Mouse (Mus musculus) forebrain, embryonic 11.5 days (tissue): Measurements from ENCODE around the gene Tmem63b. TPM values are rescaled to one million over a fixed set of nuclear protein-coding genes. Genes with fewer than 3 reads are reported as not detected.
"Not testable (repeated sequence)": the region's sequence is repeated elsewhere in the genome, so short reads cannot be mapped to it uniquely, and the experiment has no call there.

ENCODE experiments used
- ATAC-seq: fragments of 200-750 bp; cut with Nextera tagmentation; replicated peaks from 2 replicates; pipeline ENCODE4 v1.8.0; 2017; ENCODE audit warnings: moderate TSS enrichment; ENCODE audit not compliant: low FRiP score
- DNase-seq: peaks from one replicate; pipeline ENCODE4 v3.0.0-alpha.2; 2017; ENCODE audit warnings: low spot score
- H3K27ac ChIP-seq: fragments of 300-500 bp; sonication (generic); 2 replicates; pipeline ENCODE4 v1.5.1; 2014; ENCODE audit warnings: low read depth, low read length
- H3K27me3 ChIP-seq: fragments of 300-500 bp; sonication (generic); 2 replicates; pipeline ENCODE4 v1.6.1; 2014; ENCODE audit warnings: mild to moderate bottlenecking, low read length, mixed read lengths; ENCODE audit not compliant: control insufficient read depth, insufficient read depth
- H3K36me3 ChIP-seq: fragments of 300-500 bp; sonication (generic); 2 replicates; pipeline ENCODE4 v1.6.1; 2014; ENCODE audit warnings: mild to moderate bottlenecking, low read length, moderate library complexity, mixed read lengths; ENCODE audit not compliant: control insufficient read depth, insufficient read depth
- H3K4me1 ChIP-seq: fragments of 300-500 bp; sonication (generic); replicated peaks from 2 replicates; pipeline ENCODE4 v1.6.1; 2014; ENCODE audit warnings: low read length, mixed read lengths; ENCODE audit not compliant: control insufficient read depth, insufficient read depth
- H3K4me2 ChIP-seq: fragments of 300-500 bp; sonication (generic); 2 replicates; pipeline ENCODE4 v1.6.1; 2014; ENCODE audit warnings: low read depth, mild to moderate bottlenecking, low read length, moderate library complexity, mixed read lengths; ENCODE audit not compliant: severe bottlenecking
- H3K4me3 ChIP-seq: fragments of 300-500 bp; sonication (generic); 2 replicates; pipeline ENCODE4 v1.5.1; 2014; ENCODE audit warnings: low read depth, low read length
- H3K9ac ChIP-seq: fragments of 300-500 bp; sonication (generic); 2 replicates; pipeline ENCODE4 v1.6.1; 2014; ENCODE audit warnings: low read length
- H3K9me3 ChIP-seq: fragments of 300-500 bp; sonication (generic); 2 replicates; pipeline ENCODE4 v1.6.1; 2016; ENCODE audit warnings: low read length, mixed read lengths; ENCODE audit not compliant: control insufficient read depth
- WGBS: fragments of 180-500 bp; shearing (Covaris S2); extraction: QIAGEN DNeasy Blood & Tissue Kit; methylation state at CpG from one replicate; pipeline ENCODE4 v1.1.7; 2014; 5-methylcytosine and 5-hydroxymethylcytosine counted together
- polyA plus RNA-seq: library from polyadenylated mRNA; unstranded; fragments of >200 nt; fragmentation: Nextera tagmentation; extraction: Ambion mirVana; gene quantifications from 2 replicates; pipeline ENCODE4 v1.2.1, GENCODE M21; 2014

The Tmem63b gene
- polyA plus RNA-seq, 1 experiment from 2014 or later, result 49.8 TPM

- DNase-seq (peak; percentile 77), ATAC-seq (peak; percentile 77)
- H3K27ac ChIP-seq, result 0 out of 2 replicates have a peak overlapping the region, but pooled peaks have one; percentile 31
- peak overlapping the region; percentile 59 for H3K9ac ChIP-seq
- H3K4me3 ChIP-seq, result peak overlapping the region; percentile 38
- no peaks in the 10 kb centered on the region; the same call in 1 of the 2 replicates for H3K4me1 ChIP-seq
- H3K27me3 ChIP-seq, result no peaks in the 10 kb centered on the region
- H3K36me3 ChIP-seq, result no peaks in the 10 kb centered on the region
- peak overlapping the region; percentile 89 for H3K4me2 ChIP-seq
- WGBS, result 2% methylated on average over 34 of the region's 34 CpGs
- H3K9me3 ChIP-seq, result no peaks in the 10 kb centered on the region
Measured at GRCm38 (mm10) chr17:45629861-45630694, 56.6 kb downstream of the Tmem63b start.

GRCm38 (mm10) chr17:45628885-45629855 lies 57.5 kb downstream of the Tmem63b start:
- H3K4me3 ChIP-seq, result no peak overlapping the region
- DNase-seq (no peak), ATAC-seq (no peak)
- no peaks in the 10 kb centered on the region for H3K9me3 ChIP-seq
- no peaks in the 10 kb centered on the region for H3K36me3 ChIP-seq
- 75% methylated on average over 13 of the region's 13 CpGs for WGBS
- no peaks in the 10 kb centered on the region; the same call in 1 of the 2 replicates for H3K4me1 ChIP-seq
- H3K27me3 ChIP-seq, result no peaks in the 10 kb centered on the region
- H3K9ac ChIP-seq, result no peak overlapping the region; the same call in 1 of the 2 replicates
- no peak overlapping the region for H3K27ac ChIP-seq
- no peak overlapping the region; the same call in 1 of the 2 replicates for H3K4me2 ChIP-seq

- H3K4me1 ChIP-seq, result no peaks in the 10 kb centered on the region; the same call in 1 of the 2 replicates
- no peaks in the 10 kb centered on the region for H3K27me3 ChIP-seq
- H3K27ac ChIP-seq, result no peak overlapping the region
- H3K4me2 ChIP-seq, result no peak overlapping the region
- DNase-seq (no peak), ATAC-seq (no peak)
- 21% methylated on average over 3 of the region's 3 CpGs for whole genome bisulfite sequencing
- no peak overlapping the region for H3K4me3 ChIP-seq
- H3K36me3 ChIP-seq, result no peaks in the 10 kb centered on the region
- no peaks in the 10 kb centered on the region for H3K9me3 ChIP-seq
- no peak overlapping the region for H3K9ac ChIP-seq
Measured at GRCm38 (mm10) chr17:45628160-45628559, 58.5 kb downstream of the Tmem63b start.

- 24% methylated on average over 15 of the region's 15 CpGs for WGBS
- H3K4me1 ChIP-seq, result no peaks in the 10 kb centered on the region; the same call in 1 of the 2 replicates
- DNase-seq, result peak; percentile 85
- H3K9ac ChIP-seq, result 0 out of 2 replicates have a peak overlapping the region, but pooled peaks have one; percentile 12
- H3K4me3 ChIP-seq, result no peak overlapping the region
- no peak; the same call in 1 of the 2 replicates for ATAC-seq
- H3K27ac ChIP-seq, result no peak overlapping the region
- no peak overlapping the region for H3K4me2 ChIP-seq
- H3K9me3 ChIP-seq, result no peaks in the 10 kb centered on the region
- H3K27me3 ChIP-seq, result no peaks in the 10 kb centered on the region
- H3K36me3 ChIP-seq, result no peaks in the 10 kb centered on the region
Measured at GRCm38 (mm10) chr17:45626577-45627134, 60.0 kb downstream of the Tmem63b start.

- not testable (repeated sequence) for H3K27me3 ChIP-seq, DNase-seq, H3K4me3 ChIP-seq, H3K9ac ChIP-seq, H3K4me2 ChIP-seq, H3K4me1 ChIP-seq, H3K36me3 ChIP-seq, ATAC-seq, H3K9me3 ChIP-seq, H3K27ac ChIP-seq
- 89% methylated on average over 8 of the region's 8 CpGs for WGBS
Measured at GRCm38 (mm10) chr17:45623425-45623824, 63.3 kb downstream of the Tmem63b start.

- H3K9me3 ChIP-seq, result no peaks in the 10 kb centered on the region
- no peaks in the 10 kb centered on the region for H3K36me3 ChIP-seq
- ATAC-seq, result no peak
- peak overlapping the region; percentile 1 for H3K9ac ChIP-seq
- peak overlapping the region; percentile 1; the same call in 1 of the 2 replicates for H3K4me2 ChIP-seq
- 35% methylated on average over 20 of the region's 20 CpGs for WGBS
- no peaks in the 10 kb centered on the region for H3K4me1 ChIP-seq
- no peak overlapping the region for H3K4me3 ChIP-seq
- DNase-seq, result no peak
- no peak overlapping the region for H3K27ac ChIP-seq
- H3K27me3 ChIP-seq, result no peaks in the 10 kb centered on the region
Measured at GRCm38 (mm10) chr17:45619386-45620256, 67.1 kb downstream of the Tmem63b start.

GRCm38 (mm10) chr17:45618941-45619385 lies 67.7 kb downstream of the Tmem63b start:
- Histone ChIP-seq H3K36me3 (no peaks in the 10 kb centered on the region), H3K4me3 (no peak overlapping the region), H3K4me1 (no peaks in the 10 kb centered on the region), H3K27ac (no peak overlapping the region), H3K9ac (peak overlapping the region; percentile 1; the same call in 1 of the 2 replicates), H3K27me3 (no peaks in the 10 kb centered on the region), H3K9me3 (no peaks in the 10 kb centered on the region), H3K4me2 (peak overlapping the region; percentile 1; the same call in 1 of the 2 replicates)
- no peak for ATAC-seq
- 12% methylated on average over 8 of the region's 8 CpGs for WGBS
- no peak for DNase-seq
